Mouse (Mus musculus) midbrain, embryonic 14.5 days (tissue): ENCODE measurements around the gene Gm9837. TPM values are rescaled to one million over a fixed set of nuclear protein-coding genes. Genes with fewer than 3 reads are reported as not detected.

Experiments used
- ATAC-seq: fragments of 200-750 bp; cut with Nextera tagmentation; 2 replicates; pipeline ENCODE4 v1.8.0; 2017; ENCODE audit warnings: moderate number of reproducible peaks, moderate library complexity; ENCODE audit not compliant: low FRiP score, low TSS enrichment
- DNase-seq: peaks from one replicate; pipeline ENCODE4 v3.0.0-alpha.2; 2015
- H3K27ac ChIP-seq: fragments of 300-500 bp; sonication (generic); replicated peaks from 2 replicates; pipeline ENCODE4 v1.5.1; 2014; ENCODE audit warnings: mild to moderate bottlenecking, low read depth, low read length, moderate library complexity
- H3K27me3 ChIP-seq: fragments of 300-500 bp; sonication (generic); 2 replicates; pipeline ENCODE4 v1.6.1; 2014; ENCODE audit warnings: low read length, control low read depth, mixed read lengths; ENCODE audit not compliant: control insufficient read depth, insufficient read depth
- H3K36me3 ChIP-seq: fragments of 300-500 bp; sonication (generic); 2 replicates; pipeline ENCODE4 v1.6.1; 2014; ENCODE audit warnings: low read length, control low read depth; ENCODE audit not compliant: control insufficient read depth, insufficient read depth
- H3K4me1 ChIP-seq: fragments of 300-500 bp; sonication (generic); 2 replicates; pipeline ENCODE4 v1.6.1; 2014; ENCODE audit warnings: mild to moderate bottlenecking, antibody characterized with exemption, low read length, control low read depth; ENCODE audit not compliant: control insufficient read depth, insufficient read depth
- H3K4me2 ChIP-seq: fragments of 300-500 bp; sonication (generic); 2 replicates; pipeline ENCODE4 v1.6.1; 2014; ENCODE audit warnings: mild to moderate bottlenecking, low read length, moderate library complexity
- H3K4me3 ChIP-seq: fragments of 300-500 bp; sonication (generic); replicated peaks from 2 replicates; pipeline ENCODE4 v1.5.1; 2014; ENCODE audit warnings: low read depth, low read length
- H3K9ac ChIP-seq: fragments of 300-500 bp; sonication (generic); replicated peaks from 2 replicates; pipeline ENCODE4 v1.6.1; 2014; ENCODE audit warnings: mild to moderate bottlenecking, low read length, moderate library complexity
- H3K9me3 ChIP-seq: fragments of 300-500 bp; sonication (generic); 2 replicates; pipeline ENCODE4 v1.6.1; 2016; ENCODE audit warnings: low read length, control low read depth, mixed read lengths; ENCODE audit not compliant: control insufficient read depth
- whole genome bisulfite sequencing: fragments of 180-500 bp; shearing (Covaris S2); extraction: QIAGEN DNeasy Blood & Tissue Kit; methylation state at CpG from one replicate; pipeline ENCODE4 v1.1.7; 2014; 5-methylcytosine and 5-hydroxymethylcytosine counted together
- polyA plus RNA-seq: library from polyadenylated mRNA; unstranded; fragments of >200 nt; fragmentation: Nextera tagmentation; extraction: Ambion mirVana; gene quantifications from 2 replicates; pipeline ENCODE4 v1.2.1, GENCODE M21; 2014

Gene Gm9837
- not detected in 2 replicates for polyA plus RNA-seq

DNA sequence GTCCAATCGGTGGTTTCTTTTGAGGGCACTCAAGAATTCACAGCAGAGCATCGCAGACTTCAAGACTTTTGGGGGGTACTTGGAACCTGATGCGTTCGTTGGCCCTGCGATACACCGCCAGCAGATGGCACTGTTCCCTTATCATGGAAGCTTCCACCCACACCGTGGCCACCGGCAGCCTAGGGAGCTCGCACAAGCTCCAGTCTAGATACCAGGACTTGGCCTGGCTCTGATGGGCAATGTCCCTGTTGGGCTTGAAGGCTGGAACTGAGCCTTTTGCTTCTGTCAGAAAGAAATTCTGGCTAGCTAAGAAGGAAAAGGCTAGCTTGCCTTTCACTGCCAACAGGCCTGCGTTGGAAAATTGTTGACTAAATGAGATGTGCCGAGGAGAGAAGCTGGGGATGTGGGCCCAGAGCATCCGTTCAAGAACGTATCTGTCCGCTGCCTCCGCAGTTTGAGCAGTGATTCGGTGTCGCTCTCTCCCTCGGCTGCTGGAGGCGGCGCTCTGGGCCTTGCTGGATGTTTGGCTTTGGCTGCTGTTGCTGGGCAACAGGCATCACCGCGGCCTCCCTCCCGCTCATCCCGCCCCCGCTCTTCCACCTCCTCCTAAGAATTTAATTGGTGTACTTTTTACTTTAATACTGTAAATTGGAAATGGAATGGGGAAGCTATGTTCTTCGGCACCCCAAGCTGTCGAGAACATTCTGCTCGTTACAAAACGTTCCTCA is at the start of gene Gm9837:
Gm9837 (minus strand) TSS at position 512 of the 728 bp plus-strand sequence.
- Histone ChIP-seq H3K27ac (peak within 1 kb of the TSS; percentile 14; the same call in 1 of the 2 replicates), H3K9ac (peak within 1 kb of the TSS; percentile 13; the same call in 1 of the 2 replicates), H3K9me3 (no peaks in the 10 kb centered on the region), H3K27me3 (peaks cover 38% of the 10 kb centered on the region), H3K4me1 (peaks cover 10% of the 10 kb centered on the region; the same call in 1 of the 2 replicates), H3K4me2 (peak within 1 kb of the TSS; percentile 50), H3K36me3 (no peaks in the 10 kb centered on the region), H3K4me3 (peak within 1 kb of the TSS; percentile 16)
- whole genome bisulfite sequencing = 1% methylated on average over 29 of the region's 29 CpGs
- DNase-seq = peak; percentile 95
- peak; percentile 80 for ATAC-seq

DNA sequence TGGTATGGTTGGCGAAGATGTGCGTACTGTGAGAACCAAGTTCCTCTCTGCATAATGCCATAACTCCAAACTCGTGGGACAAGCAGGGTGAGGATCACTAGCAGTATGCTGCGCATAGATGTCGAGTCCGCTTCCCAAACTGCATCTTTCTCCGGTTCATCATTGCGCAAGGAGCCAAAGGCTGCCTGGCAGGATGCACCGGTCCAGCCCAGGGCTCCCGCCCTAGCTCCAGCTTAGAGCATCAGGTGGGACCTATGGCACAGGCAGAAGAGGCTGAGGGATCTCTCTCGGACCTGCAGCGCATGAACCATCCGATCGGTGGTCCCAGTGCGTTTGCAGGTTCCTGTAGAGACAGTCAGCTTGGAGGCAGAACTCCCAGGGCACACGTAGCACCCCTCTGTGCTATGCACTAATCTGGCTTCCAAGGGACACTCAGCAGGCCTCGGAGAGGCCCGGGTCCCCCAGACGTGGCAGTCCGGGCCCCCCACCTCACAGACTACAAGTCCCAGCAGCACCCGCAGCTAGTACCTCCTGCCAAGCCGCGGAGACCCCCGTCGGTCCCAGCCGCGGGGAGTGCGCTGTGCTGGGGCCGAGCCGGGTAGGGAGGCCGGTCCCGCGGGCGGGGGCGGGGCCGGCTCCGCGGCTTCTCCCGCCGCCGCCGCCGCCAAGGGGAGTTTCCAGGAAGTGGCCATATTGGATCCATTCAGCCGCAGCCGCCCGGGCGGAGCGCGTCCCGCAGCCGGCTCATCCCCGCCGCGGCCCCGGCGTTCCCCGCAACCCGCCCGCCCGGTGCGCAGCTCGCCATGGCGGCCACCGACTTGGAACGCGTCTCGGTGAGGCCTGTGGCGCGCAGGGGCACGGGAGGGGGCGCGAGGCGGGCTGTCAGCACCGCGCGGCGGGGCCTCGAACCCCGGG is 49.2 kb upstream of the Gm9837 start, which contains the start of gene Sept8:
Sept8 (plus strand) TSS at position 51 of the 915 bp plus-strand sequence.
- Histone ChIP-seq H3K36me3 (no peaks in the 10 kb centered on the region), H3K9me3 (no peaks in the 10 kb centered on the region), H3K27me3 (0 out of 2 replicates have a peak, but pooled peaks cover 8% of the 10 kb centered on the region), H3K4me3 (peak within 1 kb of the TSS; percentile 50), H3K4me1 (peaks cover 15% of the 10 kb centered on the region), H3K4me2 (peak within 1 kb of the TSS; percentile 76), H3K27ac (peak within 1 kb of the TSS; percentile 8), H3K9ac (peak within 1 kb of the TSS; percentile 66)
- peak; percentile 83 for DNase-seq
- 3% methylated on average over 79 of the region's 79 CpGs for WGBS
- ATAC-seq = peak; percentile 82

DNA sequence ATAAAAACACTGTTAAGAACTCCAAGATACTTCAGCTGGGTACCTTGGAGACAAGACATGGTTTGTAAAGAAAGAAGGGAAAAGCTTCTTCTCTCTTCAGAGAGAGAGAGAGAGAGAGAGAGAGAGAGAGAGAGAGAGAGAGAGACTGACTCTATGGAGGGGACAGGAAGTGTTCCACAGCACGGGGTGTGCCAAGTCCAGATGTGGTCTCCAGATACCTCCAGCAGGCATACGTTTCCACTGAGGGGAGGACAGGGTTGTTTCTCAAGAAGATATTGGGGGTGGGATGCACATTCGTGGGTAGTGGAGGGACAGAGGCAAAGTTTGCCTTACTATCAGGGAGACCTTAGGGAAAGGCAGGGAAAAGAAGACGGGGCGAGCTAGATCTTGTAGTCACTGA is 48.5 kb upstream of the Gm9837 start:
- Histone ChIP-seq H3K27me3 (0 out of 2 replicates have a peak, but pooled peaks cover 8% of the 10 kb centered on the region), H3K9me3 (no peaks in the 10 kb centered on the region), H3K4me2 (peak overlapping the region; percentile 76; the same call in 1 of the 2 replicates), H3K27ac (no peak overlapping the region; the same call in 1 of the 2 replicates), H3K9ac (no peak overlapping the region), H3K36me3 (no peaks in the 10 kb centered on the region), H3K4me1 (peaks cover 15% of the 10 kb centered on the region), H3K4me3 (peak overlapping the region; percentile 50; the same call in 1 of the 2 replicates)
- ATAC-seq (no peak), DNase-seq (no peak)
- WGBS = 55% methylated on average over 5 of the region's 5 CpGs

DNA sequence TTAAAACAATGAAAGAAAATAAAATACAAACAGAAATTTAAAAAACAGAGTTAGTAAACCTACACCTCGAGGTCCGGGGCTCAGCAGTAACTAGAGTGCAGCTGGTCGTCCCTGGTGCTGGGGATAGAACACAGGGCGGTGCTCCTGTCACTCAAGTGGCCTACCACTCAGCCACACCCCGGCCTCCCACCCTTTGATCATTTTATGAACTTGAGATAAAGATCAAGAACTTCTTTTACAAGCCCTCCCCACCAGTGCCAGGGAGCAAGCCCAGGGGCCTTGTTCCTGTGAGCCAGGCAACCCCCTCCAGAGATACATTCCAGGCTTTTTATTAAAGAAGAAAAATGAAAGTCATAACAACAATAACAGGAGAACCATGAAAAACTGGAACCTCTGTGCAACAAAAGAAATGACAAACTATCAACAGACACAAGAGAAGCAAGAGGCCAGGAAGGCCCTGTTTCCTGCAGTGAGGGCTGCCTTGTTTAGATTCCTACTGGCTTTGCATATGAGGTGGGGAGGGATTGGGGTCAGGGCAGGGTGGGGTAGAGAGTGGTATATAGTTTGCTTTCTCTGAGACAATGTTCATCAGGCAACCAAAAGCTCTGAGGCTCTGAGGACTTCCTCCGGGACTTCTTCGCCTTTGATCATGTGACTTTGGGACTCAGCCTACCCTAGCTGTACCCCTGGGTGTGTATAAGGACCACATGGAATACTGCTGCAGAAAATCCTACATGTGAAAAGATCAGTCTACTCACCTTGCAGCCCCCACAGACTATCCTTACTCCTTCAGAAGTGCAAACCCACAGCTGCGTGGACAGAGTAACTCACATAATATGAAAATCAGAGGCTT is 46.7 kb upstream of the Gm9837 start:
- H3K9me3 ChIP-seq = no peaks in the 10 kb centered on the region
- H3K4me2 ChIP-seq = no peak overlapping the region
- H3K27me3 ChIP-seq = 0 out of 2 replicates have a peak, but pooled peaks cover 8% of the 10 kb centered on the region
- WGBS = 55% methylated on average over 8 of the region's 8 CpGs
- H3K27ac ChIP-seq = no peak overlapping the region
- H3K4me1 ChIP-seq = peaks cover 15% of the 10 kb centered on the region
- no peak overlapping the region for H3K4me3 ChIP-seq
- ATAC-seq = no peak
- H3K36me3 ChIP-seq = no peaks in the 10 kb centered on the region
- no peak for DNase-seq
- H3K9ac ChIP-seq = no peak overlapping the region

DNA sequence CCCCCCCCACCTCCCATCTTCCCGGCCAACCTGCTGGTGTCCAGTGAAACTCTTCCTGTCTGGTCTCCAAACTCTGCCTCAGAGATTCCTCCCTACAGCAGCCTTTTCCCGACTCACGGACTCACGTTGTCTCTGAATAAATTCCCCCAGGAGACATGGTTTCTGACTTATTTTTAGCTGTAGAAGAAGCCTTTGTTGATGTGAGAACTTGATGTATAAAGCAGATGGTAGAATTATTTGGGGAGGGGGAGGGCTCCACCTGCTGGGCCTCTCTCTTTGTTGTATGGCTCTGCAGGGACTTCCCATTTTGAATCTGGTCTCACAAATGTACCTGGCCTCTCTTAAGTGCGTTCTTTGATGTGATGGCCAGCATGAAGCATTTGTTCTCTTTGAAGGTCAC is 40.1 kb upstream of the Gm9837 start:
- Histone ChIP-seq H3K9me3 (no peaks in the 10 kb centered on the region), H3K4me1 (no peaks in the 10 kb centered on the region), H3K36me3 (no peaks in the 10 kb centered on the region), H3K27ac (no peak overlapping the region), H3K27me3 (no peaks in the 10 kb centered on the region), H3K9ac (no peak overlapping the region), H3K4me2 (no peak overlapping the region), H3K4me3 (no peak overlapping the region)
- ATAC-seq (no peak), DNase-seq (no peak)
- WGBS = 61% methylated on average over 5 of the region's 5 CpGs

DNA sequence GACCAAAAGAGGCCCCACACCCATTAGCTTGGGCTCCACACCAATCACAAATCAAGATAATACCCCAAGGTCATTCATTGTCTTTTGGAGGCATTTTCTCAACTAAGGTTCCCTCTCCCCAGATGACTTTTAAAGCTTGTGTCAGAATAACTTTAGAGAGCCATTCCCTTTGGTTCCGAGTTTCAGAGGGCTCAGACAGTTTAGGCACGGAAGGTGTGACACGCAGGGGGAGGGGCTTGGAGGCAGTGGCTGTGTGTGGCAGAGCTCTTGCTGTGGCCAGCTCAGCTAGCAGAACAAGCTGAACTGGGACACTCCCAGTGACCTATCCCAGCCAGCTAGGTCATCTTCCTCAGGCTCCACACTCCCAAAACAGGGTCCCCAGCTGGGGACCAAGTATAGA is 38.3 kb upstream of the Gm9837 start:
- Histone ChIP-seq H3K27me3 (no peaks in the 10 kb centered on the region), H3K4me3 (no peak overlapping the region), H3K4me2 (no peak overlapping the region), H3K36me3 (no peaks in the 10 kb centered on the region), H3K27ac (no peak overlapping the region), H3K9me3 (no peaks in the 10 kb centered on the region), H3K9ac (no peak overlapping the region), H3K4me1 (no peaks in the 10 kb centered on the region)
- 61% methylated on average over 3 of the region's 3 CpGs for WGBS
- no peak for DNase-seq
- no peak for ATAC-seq

DNA sequence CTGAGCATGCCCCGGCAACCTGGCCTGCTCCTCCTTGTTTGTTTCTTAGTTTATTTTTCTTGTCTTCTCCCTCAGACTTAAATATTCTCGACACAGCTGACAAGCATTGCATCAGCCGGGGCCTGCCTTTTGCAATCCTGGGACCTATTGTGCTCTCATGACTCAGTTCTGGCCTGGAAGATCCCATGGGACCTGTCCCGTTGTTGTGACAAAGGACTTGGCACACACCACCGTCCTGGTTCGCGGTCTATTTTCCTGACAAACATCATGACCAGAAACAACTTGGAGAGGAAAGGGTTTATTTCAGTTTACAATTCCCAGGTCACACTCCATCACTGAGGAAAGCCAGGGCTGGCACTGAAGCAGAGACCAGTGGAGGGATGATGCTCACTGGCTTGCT is 37.9 kb upstream of the Gm9837 start:
- no peak for DNase-seq

More for the DNA sequence above, 37.9 kb upstream of the Gm9837 start:
- H3K36me3 ChIP-seq = no peaks in the 10 kb centered on the region
- 58% methylated on average over 7 of the region's 7 CpGs for WGBS
- no peak overlapping the region for H3K9ac ChIP-seq
- H3K4me1 ChIP-seq = no peaks in the 10 kb centered on the region
- H3K9me3 ChIP-seq = no peaks in the 10 kb centered on the region
- no peak for ATAC-seq
- H3K27me3 ChIP-seq = no peaks in the 10 kb centered on the region
- no peak overlapping the region for H3K27ac ChIP-seq
- H3K4me2 ChIP-seq = no peak overlapping the region
- H3K4me3 ChIP-seq = no peak overlapping the region
